Mouse (Mus musculus) CH12.LX (cell line): ENCODE results near the gene Vps51. TPM values are rescaled to one million over a fixed set of nuclear protein-coding genes. Genes with fewer than 3 reads are reported as not detected.

Experiments used
- DNase-seq: peaks from one replicate; pipeline ENCODE4 v3.0.0-alpha.2; 2013; ENCODE audit errors: extremely low read depth
- H3K27ac ChIP-seq: 2 replicates; pipeline ENCODE4 v1.5.1; 2012; ENCODE audit warnings: low read depth, mild to moderate bottlenecking, control low read depth, moderate library complexity; ENCODE audit not compliant: insufficient read depth
- H3K27me3 ChIP-seq: replicated peaks from 2 replicates; pipeline ENCODE3; 2012; ENCODE audit warnings: inconsistent platforms
- H3K36me3 ChIP-seq, 2 experiments: replicated peaks in 1 of 2; 2 replicates each; pipeline versions ENCODE3 to v1.6.1; 2012; ENCODE audit warnings: inconsistent platforms in 1 of 2, low read length in 1 of 2, mild to moderate bottlenecking in 1 of 2, mixed read lengths in 1 of 2, moderate library complexity in 1 of 2; ENCODE audit not compliant: control insufficient read depth in 1 of 2, insufficient read depth in 1 of 2
- H3K4me1 ChIP-seq, 2 experiments: 2 replicates each; pipeline ENCODE4 v1.6.1; 2012; ENCODE audit warnings: inconsistent platforms in 1 of 2, moderate library complexity in 1 of 2; ENCODE audit not compliant: insufficient read depth in 2 of 2, control insufficient read depth in 1 of 2
- H3K4me2 ChIP-seq: 2 replicates; pipeline ENCODE4 v1.6.1; 2012; ENCODE audit warnings: low read depth, mild to moderate bottlenecking, control low read depth; ENCODE audit not compliant: poor library complexity, insufficient read depth, severe bottlenecking
- H3K4me3 ChIP-seq, 3 experiments: fragments of 150-350 bp in 1 of 3; sonication (generic) in 1 of 3; replicated peaks in 1 of 3; 2 replicates each; pipeline versions ENCODE3 to v1.5.1; 2011 to 2012; ENCODE audit warnings: low read depth in 2 of 3, low read length in 2 of 3, mild to moderate bottlenecking in 2 of 3, moderate library complexity in 2 of 3, control low read depth in 1 of 3, improper control_type of control experiment in 1 of 3, inconsistent platforms in 1 of 3, mixed read lengths in 1 of 3; ENCODE audit not compliant: poor library complexity in 1 of 3
- H3K79me2 ChIP-seq: replicated peaks from 2 replicates; pipeline ENCODE4 v1.6.1; 2012; ENCODE audit warnings: mild to moderate bottlenecking, moderate library complexity; ENCODE audit not compliant: control insufficient read depth, poor library complexity, insufficient read depth, severe bottlenecking; ENCODE audit errors: extremely low read depth
- H3K9ac ChIP-seq: 2 replicates; pipeline ENCODE4 v1.6.1; 2012; ENCODE audit warnings: low read depth, mild to moderate bottlenecking, control low read depth, moderate library complexity; ENCODE audit not compliant: insufficient read depth
- H3K9me3 ChIP-seq: replicated peaks from 2 replicates; pipeline ENCODE3; 2012; ENCODE audit warnings: low read length, inconsistent platforms, mixed read lengths
- BHLHE40 ChIP-seq: IDR thresholded peaks from 2 replicates; pipeline ENCODE4 v1.6.1; 2011; ENCODE audit warnings: mild to moderate bottlenecking, low read depth, low read length, improper control_type of control experiment
- CHD1 ChIP-seq: IDR thresholded peaks from 2 replicates; pipeline ENCODE4 v1.6.1; 2012; ENCODE audit warnings: low read depth, low read length, improper control_type of control experiment, inconsistent platforms
- CHD2 ChIP-seq: IDR thresholded peaks from 2 replicates; pipeline ENCODE4 v1.6.1; 2011; ENCODE audit warnings: low read length, improper control_type of control experiment
- CTCF ChIP-seq, 2 experiments: IDR thresholded peaks in 1 of 2; conservative IDR thresholded peaks in 1 of 2; 2 replicates each; pipeline ENCODE4 v1.5.1; 2011 to 2012; ENCODE audit warnings: low read depth in 2 of 2, low read length in 2 of 2, improper control_type of control experiment in 1 of 2, inconsistent platforms in 1 of 2, mild to moderate bottlenecking in 1 of 2, moderate library complexity in 1 of 2
- E2F4 ChIP-seq: IDR thresholded peaks from 2 replicates; pipeline ENCODE4 v1.6.1; 2011; ENCODE audit warnings: low read depth, low read length, improper control_type of control experiment; ENCODE audit not compliant: insufficient replicate concordance
- ELF1 ChIP-seq: IDR thresholded peaks from 2 replicates; pipeline ENCODE4 v1.6.1; 2014; ENCODE audit warnings: low read depth, mild to moderate bottlenecking, inconsistent platforms, low read length, improper control_type of control experiment
- EP300 ChIP-seq: IDR thresholded peaks from 2 replicates; pipeline ENCODE4 v1.6.1; 2011; ENCODE audit warnings: low read length, improper control_type of control experiment
- ETS1 ChIP-seq: conservative IDR thresholded peaks from 2 replicates; pipeline ENCODE4 v1.6.1; 2012; ENCODE audit warnings: low read depth, mild to moderate bottlenecking, inconsistent platforms, low read length, improper control_type of control experiment, moderate library complexity
- IRF4 ChIP-seq: IDR thresholded peaks from 2 replicates; pipeline ENCODE4 v1.6.1; 2014; ENCODE audit warnings: low read depth, mild to moderate bottlenecking, inconsistent platforms, low read length, improper control_type of control experiment
- JUN ChIP-seq: IDR thresholded peaks from 2 replicates; pipeline ENCODE4 v1.6.1; 2011; ENCODE audit warnings: low read depth, mild to moderate bottlenecking, low read length, improper control_type of control experiment, moderate library complexity; ENCODE audit not compliant: insufficient read depth
- JUND ChIP-seq: conservative IDR thresholded peaks from 2 replicates; pipeline ENCODE4 v1.6.1; 2011; ENCODE audit warnings: low read depth, low read length, improper control_type of control experiment
- KAT2A ChIP-seq: IDR thresholded peaks from 2 replicates; pipeline ENCODE4 v1.6.1; 2012; ENCODE audit warnings: low read length, improper control_type of control experiment, inconsistent platforms; ENCODE audit not compliant: insufficient replicate concordance
- MAX ChIP-seq: IDR thresholded peaks from 2 replicates; pipeline ENCODE4 v1.6.1; 2011; ENCODE audit warnings: low read length, improper control_type of control experiment
- MAZ ChIP-seq: IDR thresholded peaks from 2 replicates; pipeline ENCODE4 v1.6.1; 2012; ENCODE audit warnings: low read depth, mild to moderate bottlenecking, inconsistent platforms, low read length, improper control_type of control experiment, moderate library complexity
- MEF2A ChIP-seq: IDR thresholded peaks from 2 replicates; pipeline ENCODE4 v1.6.1; 2014; ENCODE audit warnings: low read depth, mild to moderate bottlenecking, inconsistent platforms, low read length, improper control_type of control experiment, borderline replicate concordance
- MYC ChIP-seq: IDR thresholded peaks from 2 replicates; pipeline ENCODE4 v1.6.1; 2011; ENCODE audit warnings: low read depth, mild to moderate bottlenecking, improper control_type of control experiment, low read length
- NELFE ChIP-seq: IDR thresholded peaks from 2 replicates; pipeline ENCODE4 v1.6.1; 2011; ENCODE audit warnings: low read depth, low read length, improper control_type of control experiment
- POLR2A ChIP-seq: IDR thresholded peaks from 2 replicates; pipeline ENCODE4 v1.6.1; 2011; ENCODE audit warnings: low read depth, mild to moderate bottlenecking, improper control_type of control experiment, low read length
- RAD21 ChIP-seq: IDR thresholded peaks from 2 replicates; pipeline ENCODE4 v1.6.1; 2011; ENCODE audit warnings: low read depth, mild to moderate bottlenecking, low read length, improper control_type of control experiment, moderate library complexity
- SIN3A ChIP-seq: IDR thresholded peaks from 2 replicates; pipeline ENCODE4 v1.6.1; 2012; ENCODE audit warnings: low read length, improper control_type of control experiment, inconsistent platforms
- SMC3 ChIP-seq: IDR thresholded peaks from 2 replicates; pipeline ENCODE4 v1.6.1; 2011; ENCODE audit warnings: low read depth, low read length, improper control_type of control experiment
- USF1 ChIP-seq: IDR thresholded peaks from 2 replicates; pipeline ENCODE4 v1.6.1; 2014; ENCODE audit warnings: low read depth, mild to moderate bottlenecking, inconsistent platforms, low read length, improper control_type of control experiment
- ZC3H11A ChIP-seq: IDR thresholded peaks from 2 replicates; pipeline ENCODE4 v1.6.1; 2012; ENCODE audit warnings: low read depth, mild to moderate bottlenecking, inconsistent platforms, low read length, improper control_type of control experiment
- ZKSCAN1 ChIP-seq: IDR thresholded peaks from 2 replicates; pipeline ENCODE4 v1.6.1; 2012; ENCODE audit warnings: low read depth, inconsistent platforms, low read length, improper control_type of control experiment, borderline replicate concordance
- ZMIZ1 ChIP-seq: IDR thresholded peaks from 2 replicates; pipeline ENCODE4 v1.6.1; 2012; ENCODE audit warnings: low read depth, mild to moderate bottlenecking, inconsistent platforms, low read length, improper control_type of control experiment
- dilution Hi-C: fragments of 300-500 bp; cut with MboI; formaldehyde crosslinking; loops from 2 replicates; pipeline ENCODE4 v1.14.3; 2020; ENCODE audit warnings: low sequenced_read_pairs; ENCODE audit not compliant: extremely low pct_unique_long_range_greater_than_20kb, extremely low pct_ligation_motif_present
- in situ Hi-C: fragments of 300-500 bp; cut with MboI; formaldehyde crosslinking; loops from 3 replicates; pipeline ENCODE4 v1.14.3; 2019; ENCODE audit warnings: low sequenced_read_pairs, low pct_ligation_motif_present, low pct_unique_long_range_greater_than_20kb, mixed read lengths
- polyA plus RNA-seq: library from polyadenylated mRNA; unstranded; fragments of >175 nt; gene quantifications from 2 replicates; pipeline ENCODE4 v1.2.1, GENCODE M21; 2012; ENCODE audit warnings: low read depth; ENCODE audit not compliant: insufficient read length
- total RNA-seq, 2 experiments: library from RNA; depleted of rRNA; stranded (reverse); fragments of 300-350 nt in 1 of 2; fragments of >200 nt in 1 of 2; gene quantifications; 2 replicates each; pipeline ENCODE4 v1.2.3; 2012 to 2014

Gene Vps51
- total and polyA plus RNA-seq, 3 experiments: 37.7 to 51.2 (median 48.2) TPM

DNA sequence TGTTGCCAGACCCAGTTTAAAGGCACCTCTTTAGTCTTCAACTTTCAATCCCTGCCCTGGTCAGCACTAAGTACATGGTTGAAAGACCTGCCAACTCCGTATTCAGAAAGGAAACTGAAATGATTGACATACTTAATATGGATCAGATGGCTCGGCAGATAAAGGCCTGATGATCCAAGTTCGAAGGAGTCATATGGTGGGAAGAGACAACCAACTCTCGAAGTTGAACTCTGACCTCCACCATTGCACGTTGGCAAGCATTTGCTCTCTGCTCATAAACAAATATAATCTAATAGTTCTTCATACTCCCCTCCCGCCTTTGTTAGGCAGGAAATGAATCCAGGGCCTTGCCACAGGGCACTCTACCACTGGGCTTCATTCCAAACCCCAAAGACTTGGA, 48.0 kb downstream of the Vps51 start:
- dilution Hi-C loops (no loop called here), in situ Hi-C loops (no loop called here)
- no peaks in the 10 kb centered on the region for H3K9me3 ChIP-seq
- H3K79me2 ChIP-seq: no peaks in the 10 kb centered on the region
- H3K27me3 ChIP-seq: peaks cover 3% of the 10 kb centered on the region
- DNase-seq: no peak
- H3K4me3 ChIP-seq: no peak overlapping the region
- H3K4me1 ChIP-seq: no peaks in the 10 kb centered on the region
- no peaks in the 10 kb centered on the region for H3K36me3 ChIP-seq
- no peak overlapping the region for H3K27ac ChIP-seq
- no peak for TF ChIP-seq MAX
- TF ChIP-seq IRF4: no peak
- H3K9ac ChIP-seq: no peak overlapping the region
- no peak overlapping the region for H3K4me2 ChIP-seq

DNA sequence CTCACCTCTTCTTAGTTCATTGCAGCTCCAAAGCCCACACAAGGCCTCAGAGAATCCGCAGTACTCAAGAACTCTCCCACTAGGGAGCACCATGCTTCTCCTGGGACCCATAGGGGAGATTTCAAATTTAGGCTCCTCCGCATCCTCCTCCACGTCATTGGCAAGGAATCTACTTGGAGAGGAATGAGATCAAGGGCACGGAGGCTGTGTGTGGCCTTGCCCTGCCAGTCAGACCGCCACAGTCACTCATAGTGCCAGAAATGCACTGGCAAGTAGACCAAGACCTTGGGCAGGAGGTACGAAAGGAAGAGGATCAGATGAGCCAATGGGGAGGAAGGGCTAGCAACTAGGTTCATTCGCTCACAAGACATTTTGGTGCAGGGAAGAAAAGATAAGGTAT, 53.1 kb downstream of the Vps51 start:
- Histone ChIP-seq H3K4me2 (no peak overlapping the region), H3K9ac (no peak overlapping the region), H3K9me3 (no peaks in the 10 kb centered on the region), H3K36me3 (no peaks in the 10 kb centered on the region), H3K79me2 (no peaks in the 10 kb centered on the region), H3K4me1 (peaks cover 5 to 19% of the 10 kb centered on the region in 2 experiments), H3K4me3 (no peak overlapping the region), H3K27ac (no peak overlapping the region), H3K27me3 (peaks cover 6% of the 10 kb centered on the region)
- TF ChIP-seq SIN3A: no peak
- TF ChIP-seq ZMIZ1: no peak
- TF ChIP-seq ZC3H11A: no peak
- no peak for TF ChIP-seq ELF1
- no peak for TF ChIP-seq EP300
- TF ChIP-seq CHD1: no peak
- no peak for TF ChIP-seq SMC3
- dilution Hi-C loops: no loop called here
- DNase-seq: no peak
- in situ Hi-C loops: no loop called here

DNA sequence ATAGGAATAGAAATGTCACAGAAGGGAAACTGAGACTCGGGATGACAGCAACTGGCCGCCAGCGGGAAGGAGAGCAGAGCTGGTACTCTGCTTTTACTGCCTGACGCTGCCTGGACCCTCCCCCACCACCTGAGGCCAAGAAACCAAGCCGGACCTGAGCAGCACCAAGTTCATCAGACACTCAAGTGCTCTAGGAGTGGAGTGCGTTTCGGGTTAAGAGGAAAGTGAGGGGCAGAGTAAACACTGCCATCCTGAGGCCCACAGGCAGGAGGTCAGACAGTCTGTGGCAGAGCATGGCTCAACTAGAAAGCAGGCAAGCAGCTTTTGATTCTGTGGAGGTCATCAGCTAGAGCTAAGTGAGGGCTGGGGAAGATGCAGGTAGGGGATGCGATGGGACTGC, 54.0 kb downstream of the Vps51 start:
- Histone ChIP-seq H3K4me3 (no peak overlapping the region), H3K79me2 (no peaks in the 10 kb centered on the region), H3K9ac (no peak overlapping the region), H3K36me3 (no peaks in the 10 kb centered on the region), H3K9me3 (no peaks in the 10 kb centered on the region), H3K27ac (no peak overlapping the region), H3K4me2 (no peak overlapping the region), H3K4me1 (peaks cover 5 to 22% of the 10 kb centered on the region in 2 experiments), H3K27me3 (peaks cover 6% of the 10 kb centered on the region)
- TF ChIP-seq MAZ (no peak), KAT2A (no peak), CHD2 (no peak), POLR2A (no peak), SIN3A (no peak), CTCF (conservative IDR thresholded peaks at IDR 0.05 in 1 of 2, IDR thresholded peaks at IDR 0.05 in 1 of 2; ENCODE audit: low read depth in 2 of 2, low read length in 2 of 2) (no peak), JUN (no peak), JUND (no peak), NELFE (no peak), ETS1 (no peak), ZKSCAN1 (no peak), E2F4 (no peak), MYC (no peak), BHLHE40 (no peak), RAD21 (no peak), MEF2A (no peak), USF1 (no peak)
- in situ Hi-C loops: no loop called here
- dilution Hi-C loops: no loop called here
- DNase-seq: no peak
